ENCODE assay signal across 8 mouse cellular contexts in genomic region chr6:83506258-83507167, GRCm38 (mm10). TPM values are rescaled to one million over a fixed set of nuclear protein-coding genes. Genes with fewer than 3 reads are reported as not detected.
DNase-seq lines count a peak whose midpoint lies in the region; ATAC-seq and TF ChIP-seq lines count a peak whose summit lies in the region.

Dguok (minus strand) TSS chr6:83506969.

- peak; percentile 98 for ATAC-seq in heart, embryonic 15.5 days (replicated peaks; ENCODE audit: insufficient number of reproducible peaks, insufficient read depth, low FRiP score, low read depth)
- ATAC-seq in liver, embryonic 14.5 days (ENCODE audit: insufficient read depth) = peak; percentile 94
- peak; percentile 100 for ATAC-seq in neural tube, embryonic 11.5 days (ENCODE audit: insufficient read depth, low FRiP score, low TSS enrichment)
- peak; percentile 98 for ATAC-seq in stomach, postnatal 0 days (ENCODE audit: low FRiP score, low TSS enrichment)

- H3K4me1 ChIP-seq in forebrain, embryonic 10.5 days = peaks cover 24% of the 10 kb centered on the region
- H3K4me1 ChIP-seq in heart, embryonic 15.5 days (replicated peaks) = peaks cover 24% of the 10 kb centered on the region
- H3K4me1 ChIP-seq in liver, embryonic 14.5 days (replicated peaks; ENCODE audit: control insufficient read depth in 2 of 2, insufficient read depth in 2 of 2, low read length in 1 of 2) = peaks cover 20 to 22% of the 10 kb centered on the region in 2 experiments
- no peaks in the 10 kb centered on the region for H3K4me1 ChIP-seq in neural tube, embryonic 11.5 days (ENCODE audit: control insufficient read depth, insufficient read depth, low read length)
- H3K4me1 ChIP-seq in stomach, postnatal 0 days (replicated peaks; ENCODE audit: control insufficient read depth, insufficient read depth) = no peaks in the 10 kb centered on the region

- TF ChIP-seq EP300 in liver, embryonic 14.5 days (IDR thresholded peaks at IDR 0.05; ENCODE audit: low read depth) = peak; percentile 64
- peak; percentile 94 for TF ChIP-seq EP300 in stomach, postnatal 0 days (optimal IDR thresholded peaks at IDR 0.05)

- H3K27ac ChIP-seq in forebrain, embryonic 10.5 days = peak within 1 kb of the TSS; percentile 92
- H3K27ac ChIP-seq in heart, embryonic 15.5 days = peak within 1 kb of the TSS; percentile 97
- peak within 1 kb of the TSS; percentile 93 for H3K27ac ChIP-seq in liver, embryonic 14.5 days
- peak within 1 kb of the TSS; percentile 78 for H3K27ac ChIP-seq in neural tube, embryonic 11.5 days (ENCODE audit: low read depth, low read length)
- peak within 1 kb of the TSS; percentile 96 for H3K27ac ChIP-seq in stomach, postnatal 0 days (replicated peaks)

- peak within 1 kb of the TSS; percentile 83 for H3K9ac ChIP-seq in heart, embryonic 15.5 days
- peak within 1 kb of the TSS; percentile 69 for H3K9ac ChIP-seq in liver, embryonic 14.5 days (replicated peaks)
- peak within 1 kb of the TSS; percentile 76 for H3K9ac ChIP-seq in neural tube, embryonic 11.5 days (ENCODE audit: low read length)
- peak within 1 kb of the TSS; percentile 75 for H3K9ac ChIP-seq in stomach, postnatal 0 days (ENCODE audit: low read length)

- H3K36me3 ChIP-seq in forebrain, embryonic 10.5 days (replicated peaks) = no peaks in the 10 kb centered on the region
- no peaks in the 10 kb centered on the region for H3K36me3 ChIP-seq in heart, embryonic 15.5 days
- no peaks in the 10 kb centered on the region for H3K36me3 ChIP-seq in liver, embryonic 14.5 days (replicated peaks; ENCODE audit: control insufficient read depth, insufficient read depth, low read depth)
- no peaks in the 10 kb centered on the region for H3K36me3 ChIP-seq in neural tube, embryonic 11.5 days (ENCODE audit: control insufficient read depth, insufficient read depth, low read length)
- no peaks in the 10 kb centered on the region for H3K36me3 ChIP-seq in stomach, postnatal 0 days (ENCODE audit: control insufficient read depth, insufficient read depth, low read length)

- H3K27me3 ChIP-seq in forebrain, embryonic 10.5 days (ENCODE audit: poor library complexity, severe bottlenecking) = no peaks in the 10 kb centered on the region
- H3K27me3 ChIP-seq in heart, embryonic 15.5 days = no peaks in the 10 kb centered on the region
- H3K27me3 ChIP-seq in liver, embryonic 14.5 days (ENCODE audit: control insufficient read depth, insufficient read depth, low read length) = no peaks in the 10 kb centered on the region
- H3K27me3 ChIP-seq in neural tube, embryonic 11.5 days (ENCODE audit: control insufficient read depth, insufficient read depth, low read length) = no peaks in the 10 kb centered on the region
- H3K27me3 ChIP-seq in stomach, postnatal 0 days (ENCODE audit: control insufficient read depth, insufficient read depth, low read length) = no peaks in the 10 kb centered on the region

- H3K9me3 ChIP-seq in forebrain, embryonic 10.5 days = no peaks in the 10 kb centered on the region
- no peaks in the 10 kb centered on the region for H3K9me3 ChIP-seq in heart, embryonic 15.5 days (replicated peaks)
- no peaks in the 10 kb centered on the region for H3K9me3 ChIP-seq in liver, embryonic 14.5 days (ENCODE audit: control insufficient read depth, low read length)
- H3K9me3 ChIP-seq in neural tube, embryonic 11.5 days (ENCODE audit: control insufficient read depth, low read length) = no peaks in the 10 kb centered on the region
- H3K9me3 ChIP-seq in stomach, postnatal 0 days (ENCODE audit: control insufficient read depth, low read length) = no peaks in the 10 kb centered on the region

- H3K4me3 ChIP-seq in forebrain, embryonic 10.5 days = peak within 1 kb of the TSS; percentile 82
- peak within 1 kb of the TSS; percentile 70 for H3K4me3 ChIP-seq in heart, embryonic 15.5 days
- peak within 1 kb of the TSS; percentile 81 to 82 for H3K4me3 ChIP-seq in liver, embryonic 14.5 days (ENCODE audit: insufficient read depth in 1 of 2, low read depth in 2 of 2, low read length in 2 of 2)
- H3K4me3 ChIP-seq in neural tube, embryonic 11.5 days (ENCODE audit: low read depth, low read length) = peak within 1 kb of the TSS; percentile 76
- H3K4me3 ChIP-seq in stomach, postnatal 0 days (ENCODE audit: low read depth, low read length) = peak within 1 kb of the TSS; percentile 65

- peak; percentile 97 for DNase-seq in CD8-positive naive resting alpha-beta T cell, adult 2 months (ENCODE audit: low read depth in 2 of 2, low spot score in 2 of 2)
- peak; percentile 99 for DNase-seq in c-Kit-positive CD71-negative TER-119-negative erythroid progenitor cells, embryonic 14.5 days (ENCODE audit: low read depth)
- peak; percentile 99 for DNase-seq in forebrain, embryonic 10.5 days (ENCODE audit: extremely low spot score, low spot score)
- peak; percentile 97 to 99 for DNase-seq in kidney, postnatal 25 days
- DNase-seq in liver, embryonic 14.5 days (ENCODE audit: low read depth in 3 of 3, low spot score in 3 of 3) = peak; percentile 96 to 99 (median 98)
- DNase-seq in neural tube, embryonic 11.5 days (ENCODE audit: low spot score) = peak; percentile 96
- peak; percentile 98 for DNase-seq in stomach, postnatal 0 days (ENCODE audit: low spot score)

- no peak for TF ChIP-seq CTCF in liver, embryonic 14.5 days (IDR thresholded peaks at IDR 0.05; ENCODE audit: low read depth)
- peak; percentile 16; the same call in 1 of the 2 replicates for TF ChIP-seq CTCF in stomach, postnatal 0 days (IDR thresholded peaks at IDR 0.05; ENCODE audit: low read depth)

- WGBS in forebrain, embryonic 10.5 days = under 1% methylated on average over 54 of the region's 54 CpGs
- under 1% methylated on average over 54 of the region's 54 CpGs for WGBS in heart, embryonic 15.5 days
- WGBS in liver, embryonic 14.5 days (ENCODE audit: insufficient replicate concordance) = 0% methylated on average over 54 of the region's 54 CpGs
- under 1% methylated on average over 54 of the region's 54 CpGs for WGBS in neural tube, embryonic 11.5 days
- WGBS in stomach, postnatal 0 days = under 1% methylated on average over 54 of the region's 54 CpGs

- H3K4me2 ChIP-seq in heart, embryonic 15.5 days = peak within 1 kb of the TSS; percentile 85
- H3K4me2 ChIP-seq in liver, embryonic 14.5 days (ENCODE audit: low read depth) = peak within 1 kb of the TSS; percentile 94
- H3K4me2 ChIP-seq in neural tube, embryonic 11.5 days (ENCODE audit: low read depth) = peak within 1 kb of the TSS; percentile 66
- peak within 1 kb of the TSS; percentile 71 for H3K4me2 ChIP-seq in stomach, postnatal 0 days (replicated peaks; ENCODE audit: low read depth)

RNA-seq across cellular contexts. Expression of gene Dguok, which starts in this region (rescaled TPM):
- polyA plus RNA-seq in forebrain, embryonic 10.5 days (2016; fragmentation: Nextera tagmentation; extraction: Ambion mirVana) = 62.3 and 63.6 TPM in 2 replicates
- 48.2 and 61.0 TPM in 2 replicates for polyA plus RNA-seq in heart, embryonic 15.5 days (2015; fragmentation: Nextera tagmentation; extraction: Ambion mirVana)
- polyA plus RNA-seq in liver, embryonic 14.5 days (2012; rRNA removed) = 14.6 and 16.8 TPM in 2 replicates
- 21.6 and 27.2 TPM in 2 replicates for polyA plus RNA-seq in liver, embryonic 14.5 days (2014; fragmentation: Nextera tagmentation; extraction: Ambion mirVana)
- polyA plus RNA-seq in neural tube, embryonic 11.5 days (2014; fragmentation: Nextera tagmentation; extraction: Ambion mirVana) = 56.3 and 63.0 TPM in 2 replicates
- polyA plus RNA-seq in stomach, postnatal 0 days (2015; fragmentation: Nextera tagmentation; extraction: Ambion mirVana) = 44.2 and 45.8 TPM in 2 replicates

Comparison
In these comparisons a context has a peak if more than half of its experiments do, and no peak if none do; other contexts are left out.
1. Peak in every context shown above with its lines: DNase-seq, ATAC-seq, H3K4me3 ChIP-seq and H3K27ac ChIP-seq.